Mouse (Mus musculus) liver, postnatal 0 days (tissue): ENCODE data around the gene Ccdc88a.

ENCODE experiments used
- CTCF ChIP-seq: sonication (generic); IDR thresholded peaks from 2 replicates; pipeline ENCODE4 v1.5.1; 2016; ENCODE audit warnings: antibody characterized with exemption, low read depth
- EP300 ChIP-seq: IDR thresholded peaks from 2 replicates; pipeline ENCODE4 v1.6.1; 2016; ENCODE audit warnings: antibody characterized with exemption, low read depth, mild to moderate bottlenecking

GRCm38 (mm10) chr11:29474676-29475075, 101.2 kb downstream of the Ccdc88a start:
- TF ChIP-seq CTCF, result no peak
- TF ChIP-seq EP300, result no peak
